Mouse (Mus musculus): ENCODE results near the gene Flad1.
"Not testable (repeated sequence)": the region's sequence is repeated elsewhere in the genome, so short reads cannot be mapped to it uniquely, and the experiment has no call there.

Gene Flad1

GRCm38 (mm10) chr3:89435041-89435440 lies 23.4 kb upstream of the Flad1 start:
- no peak for DNase-seq (ENCODE audit: low read depth, low spot score)
- Histone ChIP-seq H3K36me3 (ENCODE audit: control insufficient read depth, insufficient read depth, low read length, poor library complexity, severe bottlenecking) (peaks cover 5% of the 10 kb centered on the region), H3K27me3 (ENCODE audit: control insufficient read depth, insufficient read depth, low read length, poor library complexity, severe bottlenecking) (no peaks in the 10 kb centered on the region)

DNA sequence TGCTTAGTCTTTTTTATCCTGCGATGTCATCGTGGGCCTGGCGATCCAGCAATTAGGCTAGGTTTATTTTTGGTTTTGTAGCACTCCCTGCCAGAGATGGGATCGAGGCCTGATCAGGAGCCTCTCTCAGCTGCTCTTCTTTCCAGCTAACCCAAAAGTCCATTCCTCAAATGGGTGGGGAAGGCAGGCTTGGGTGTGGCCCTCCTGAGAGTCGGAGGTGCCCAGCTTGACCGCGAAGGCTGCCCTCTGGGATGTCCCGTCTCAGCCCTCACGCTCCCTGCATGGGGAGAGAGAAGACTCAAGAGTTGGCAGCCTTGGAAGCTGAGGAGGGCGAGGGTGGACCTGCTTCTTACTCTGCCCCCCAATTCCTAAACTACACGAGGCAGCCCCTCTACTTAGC lies 22.9 kb upstream of the Flad1 start:
- DNase-seq (ENCODE audit: low read depth, low spot score): no peak
- H3K36me3 ChIP-seq (ENCODE audit: control insufficient read depth, insufficient read depth, low read length, poor library complexity, severe bottlenecking): peaks cover 5% of the 10 kb centered on the region

GRCm38 (mm10) chr3:89432606-89433005 lies 20.9 kb upstream of the Flad1 start:
- H3K27me3 ChIP-seq (ENCODE audit: control insufficient read depth, insufficient read depth, low read length, poor library complexity, severe bottlenecking): no peaks in the 10 kb centered on the region
- DNase-seq (ENCODE audit: low read depth, low spot score): no peak
- peaks cover 5% of the 10 kb centered on the region for H3K36me3 ChIP-seq (ENCODE audit: control insufficient read depth, insufficient read depth, low read length, poor library complexity, severe bottlenecking)

More for the DNA sequence above, 22.9 kb upstream of the Flad1 start:
- no peaks in the 10 kb centered on the region for H3K27me3 ChIP-seq (ENCODE audit: control insufficient read depth, insufficient read depth, low read length, poor library complexity, severe bottlenecking)

DNA sequence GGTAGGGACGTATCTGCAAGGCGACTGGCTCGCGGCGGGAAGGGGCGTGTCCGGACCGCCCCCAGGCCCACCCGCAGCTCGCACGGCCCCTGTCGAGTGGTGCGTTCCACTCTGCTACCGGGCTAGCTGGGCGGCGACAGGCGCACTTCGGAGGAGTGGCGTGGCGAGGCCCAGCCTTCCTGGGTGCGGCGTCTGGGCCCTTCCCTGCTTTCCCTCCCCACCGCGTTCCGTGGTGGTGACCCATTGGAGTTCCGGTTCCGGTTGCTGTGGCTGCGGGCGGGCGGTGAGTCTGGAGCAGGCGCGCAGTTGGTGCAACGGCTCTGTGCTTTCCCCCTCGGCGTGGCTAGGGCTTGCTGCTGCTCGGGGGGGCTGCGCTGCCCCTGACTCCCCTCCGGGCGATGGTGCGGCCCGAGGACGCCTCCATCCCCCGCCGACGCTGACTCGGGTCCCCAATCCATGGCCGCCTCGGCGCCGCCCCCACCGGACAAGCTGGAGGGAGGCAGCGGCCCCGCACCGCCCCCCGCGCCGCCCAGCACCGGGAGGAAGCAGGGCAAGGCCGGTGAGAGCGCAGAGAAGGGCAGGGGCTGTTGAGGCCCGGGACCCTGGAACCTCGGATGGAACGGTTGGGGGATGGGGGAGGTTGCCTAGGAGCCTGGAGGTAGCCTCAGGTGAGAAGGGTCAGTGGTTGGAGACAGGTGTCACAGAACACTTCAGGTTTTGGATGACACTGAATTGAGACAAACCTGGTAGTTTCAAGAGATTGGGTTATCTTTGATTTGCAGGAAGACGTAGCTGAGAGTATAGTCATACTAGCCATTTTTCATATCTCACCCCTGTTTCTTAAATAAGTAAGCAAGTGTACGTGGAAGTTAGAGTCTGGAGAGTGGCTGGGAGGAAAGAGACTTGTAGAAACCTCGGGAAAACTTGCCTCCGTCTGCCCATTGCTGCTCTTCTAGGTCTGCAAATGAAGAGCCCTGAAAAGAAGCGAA lies 18.8 kb upstream of the Flad1 start, which contains the start of gene Pygo2:
TSS of gene Pygo2 (plus strand) at position 44 of the 989 bp plus-strand sequence.
- Histone ChIP-seq H3K27me3 (ENCODE audit: control insufficient read depth, insufficient read depth, low read length, poor library complexity, severe bottlenecking) (no peaks in the 10 kb centered on the region), H3K36me3 (ENCODE audit: control insufficient read depth, insufficient read depth, low read length, poor library complexity, severe bottlenecking) (peaks cover 5% of the 10 kb centered on the region)

DNA sequence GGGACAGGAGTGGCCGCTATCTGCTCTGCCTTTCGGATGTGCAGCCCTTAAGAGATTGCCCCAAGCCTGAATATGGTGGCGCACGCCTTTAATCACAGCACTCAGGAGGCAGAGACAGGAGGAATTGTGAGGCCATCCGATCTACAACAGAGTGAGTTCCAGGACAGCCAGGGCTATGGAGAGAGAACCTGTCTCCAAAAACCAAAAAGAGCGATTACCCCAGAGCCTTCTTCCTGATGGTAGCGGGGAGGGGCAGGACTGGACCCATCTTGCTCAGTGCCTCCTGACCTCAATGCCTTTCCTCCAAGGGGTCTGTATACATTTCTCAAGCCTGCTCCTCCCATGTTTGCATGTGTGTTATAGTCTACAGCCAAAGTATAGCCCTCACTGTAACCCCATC lies 17.4 kb upstream of the Flad1 start:
- not testable (repeated sequence) for H3K36me3 ChIP-seq (ENCODE audit: control insufficient read depth, insufficient read depth, low read length, poor library complexity, severe bottlenecking); DNase-seq (ENCODE audit: low read depth, low spot score); H3K27me3 ChIP-seq (ENCODE audit: control insufficient read depth, insufficient read depth, low read length, poor library complexity, severe bottlenecking)

More for the DNA sequence above, 18.8 kb upstream of the Flad1 start, which contains the start of gene Pygo2:
- peak; percentile 93 for DNase-seq (ENCODE audit: low read depth, low spot score)

DNA sequence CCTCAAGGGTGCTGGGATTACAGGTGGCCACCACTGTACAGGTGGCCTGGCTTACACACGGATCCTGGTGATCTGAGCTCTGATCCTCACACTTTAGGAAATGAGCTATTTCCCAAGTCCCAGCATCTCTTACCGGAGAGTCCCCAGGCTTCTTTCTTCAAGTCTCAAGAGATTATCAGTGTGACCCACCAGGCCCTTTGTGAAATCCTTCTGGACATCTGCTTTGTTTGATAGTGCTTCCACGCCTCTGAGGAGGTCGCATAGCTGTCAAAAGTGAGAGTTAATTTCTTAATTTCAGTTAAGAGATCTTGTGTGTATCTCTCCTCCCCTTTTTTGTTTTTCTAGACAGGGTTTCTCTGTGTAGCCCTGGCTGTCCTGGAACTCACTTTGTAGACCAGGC lies 14.2 kb upstream of the Flad1 start:
- DNase-seq (ENCODE audit: low read depth, low spot score): no peak
- Histone ChIP-seq H3K27me3 (ENCODE audit: control insufficient read depth, insufficient read depth, low read length, poor library complexity, severe bottlenecking) (no peaks in the 10 kb centered on the region), H3K36me3 (ENCODE audit: control insufficient read depth, insufficient read depth, low read length, poor library complexity, severe bottlenecking) (no peaks in the 10 kb centered on the region; the same call in none of the 2 replicates)

GRCm38 (mm10) chr3:89425141-89425525 lies 13.5 kb upstream of the Flad1 start:
- DNase-seq (ENCODE audit: low read depth, low spot score): no peak
- no peaks in the 10 kb centered on the region for H3K27me3 ChIP-seq (ENCODE audit: control insufficient read depth, insufficient read depth, low read length, poor library complexity, severe bottlenecking)
- H3K36me3 ChIP-seq (ENCODE audit: control insufficient read depth, insufficient read depth, low read length, poor library complexity, severe bottlenecking): no peaks in the 10 kb centered on the region; the same call in none of the 2 replicates

DNA sequence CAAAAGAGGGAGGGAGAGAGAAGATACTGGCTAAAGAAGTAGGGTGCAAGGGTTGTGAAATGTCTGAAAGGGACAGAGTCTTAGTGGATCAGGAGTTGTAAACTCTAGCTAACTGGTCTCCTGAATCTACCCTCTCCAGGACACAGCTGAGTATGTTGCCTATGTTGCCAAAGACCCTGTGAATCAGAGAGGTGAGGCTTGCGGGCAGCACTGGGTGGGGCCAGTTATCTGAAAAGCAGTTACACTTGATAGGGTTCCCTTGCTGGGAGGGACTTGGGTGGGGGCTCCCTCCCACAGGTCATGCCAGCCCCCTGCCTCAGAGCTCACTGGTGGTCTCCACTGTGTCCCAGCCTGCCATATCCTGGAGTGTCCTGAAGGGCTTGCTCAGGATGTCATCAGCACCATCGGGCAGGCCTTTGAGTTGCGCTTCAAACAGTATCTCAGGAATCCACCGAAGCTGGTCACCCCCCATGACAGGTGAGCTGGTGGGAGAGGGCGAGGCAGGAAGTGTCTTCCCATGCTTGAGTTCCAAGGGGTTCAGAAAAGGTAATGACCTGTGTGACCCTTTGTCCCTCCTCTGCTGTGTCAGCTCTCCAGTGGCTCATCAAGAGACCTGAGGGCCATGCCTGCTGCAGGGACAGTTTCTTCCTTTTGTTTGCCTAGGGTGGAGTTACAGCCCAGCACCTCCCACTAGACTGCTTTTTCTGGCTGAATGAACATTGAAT lies 12.9 kb upstream of the Flad1 start:
- no peak for DNase-seq (ENCODE audit: low read depth, low spot score)
- no peaks in the 10 kb centered on the region; the same call in none of the 2 replicates for H3K36me3 ChIP-seq (ENCODE audit: control insufficient read depth, insufficient read depth, low read length, poor library complexity, severe bottlenecking)
- no peaks in the 10 kb centered on the region for H3K27me3 ChIP-seq (ENCODE audit: control insufficient read depth, insufficient read depth, low read length, poor library complexity, severe bottlenecking)

GRCm38 (mm10) chr3:89422556-89423205 lies 11.0 kb upstream of the Flad1 start:
- Histone ChIP-seq H3K36me3 (ENCODE audit: control insufficient read depth, insufficient read depth, low read length, poor library complexity, severe bottlenecking) (no peaks in the 10 kb centered on the region; the same call in none of the 2 replicates), H3K27me3 (ENCODE audit: control insufficient read depth, insufficient read depth, low read length, poor library complexity, severe bottlenecking) (no peaks in the 10 kb centered on the region)
- no peak for DNase-seq (ENCODE audit: low read depth, low spot score)

DNA sequence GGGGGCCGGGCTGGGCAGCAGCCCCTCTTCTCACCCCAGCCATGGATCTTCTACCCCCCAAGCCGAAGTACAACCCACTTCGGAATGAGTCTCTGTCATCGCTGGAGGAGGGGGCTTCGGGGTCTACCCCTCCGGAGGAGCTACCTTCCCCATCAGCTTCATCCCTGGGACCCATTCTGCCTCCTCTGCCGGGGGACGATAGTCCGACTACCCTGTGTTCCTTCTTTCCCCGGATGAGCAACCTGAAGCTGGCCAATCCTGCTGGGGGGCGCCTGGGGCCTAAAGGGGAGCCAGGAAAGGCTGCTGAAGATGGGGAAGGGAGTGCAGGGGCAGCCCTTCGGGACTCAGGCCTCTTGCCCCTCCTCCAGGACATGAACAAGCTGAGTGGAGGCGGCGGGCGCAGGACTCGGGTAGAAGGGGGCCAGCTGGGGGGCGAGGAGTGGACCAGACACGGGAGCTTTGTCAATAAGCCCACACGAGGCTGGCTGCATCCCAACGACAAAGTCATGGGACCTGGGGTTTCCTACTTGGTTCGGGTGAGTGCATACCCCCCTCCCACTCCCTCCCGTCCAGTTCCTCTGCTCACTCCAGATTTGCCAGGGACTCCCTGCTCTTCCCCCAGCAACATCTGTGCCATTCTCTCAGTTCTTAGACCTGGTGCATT lies 10.3 kb upstream of the Flad1 start:
- no peak for DNase-seq (ENCODE audit: low read depth, low spot score)
- H3K36me3 ChIP-seq (ENCODE audit: control insufficient read depth, insufficient read depth, low read length, poor library complexity, severe bottlenecking): no peaks in the 10 kb centered on the region; the same call in none of the 2 replicates
- no peaks in the 10 kb centered on the region for H3K27me3 ChIP-seq (ENCODE audit: control insufficient read depth, insufficient read depth, low read length, poor library complexity, severe bottlenecking)

DNA sequence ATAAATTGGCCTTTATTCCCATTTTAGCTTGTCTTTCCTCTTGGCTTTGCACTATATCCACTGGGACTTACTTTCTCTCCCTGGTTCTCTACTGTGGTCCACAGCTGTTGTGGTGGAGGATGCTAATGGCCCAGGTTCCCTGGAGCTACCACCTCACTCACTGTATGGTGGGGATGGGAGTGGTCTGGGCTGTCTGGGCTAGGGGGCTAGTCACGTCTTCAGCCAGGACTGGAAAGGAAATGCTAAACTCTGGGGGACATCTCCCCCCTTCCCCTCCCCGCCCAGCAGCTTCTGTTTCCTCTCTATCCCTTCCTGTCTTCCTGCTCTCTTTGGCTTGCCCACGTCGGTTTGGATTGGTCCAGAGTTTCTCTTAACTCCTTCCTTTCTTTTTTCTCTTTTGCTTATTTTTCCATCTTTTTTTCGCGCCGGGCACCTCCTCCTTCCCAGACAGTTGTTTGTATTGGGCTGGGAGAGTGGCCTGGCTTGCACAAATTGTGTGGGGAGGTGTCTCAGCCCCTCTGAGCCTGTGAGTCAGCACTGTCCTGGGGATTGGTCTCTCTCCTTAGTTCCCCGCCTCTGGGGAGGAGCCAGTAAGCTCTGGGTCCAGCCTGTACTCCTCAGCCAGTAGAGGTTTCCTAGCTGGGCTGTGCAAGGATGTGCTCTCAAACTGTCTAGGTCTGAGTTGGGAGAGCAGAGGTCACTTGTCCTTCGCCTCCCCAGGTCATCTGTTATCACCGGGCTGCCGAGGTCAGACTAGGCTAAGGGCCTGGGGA lies 9.5 kb upstream of the Flad1 start:
- Histone ChIP-seq H3K27me3 (ENCODE audit: control insufficient read depth, insufficient read depth, low read length, poor library complexity, severe bottlenecking) (no peaks in the 10 kb centered on the region), H3K36me3 (ENCODE audit: control insufficient read depth, insufficient read depth, low read length, poor library complexity, severe bottlenecking) (no peaks in the 10 kb centered on the region; the same call in 1 of the 2 replicates)
- DNase-seq (ENCODE audit: low read depth, low spot score): no peak

DNA sequence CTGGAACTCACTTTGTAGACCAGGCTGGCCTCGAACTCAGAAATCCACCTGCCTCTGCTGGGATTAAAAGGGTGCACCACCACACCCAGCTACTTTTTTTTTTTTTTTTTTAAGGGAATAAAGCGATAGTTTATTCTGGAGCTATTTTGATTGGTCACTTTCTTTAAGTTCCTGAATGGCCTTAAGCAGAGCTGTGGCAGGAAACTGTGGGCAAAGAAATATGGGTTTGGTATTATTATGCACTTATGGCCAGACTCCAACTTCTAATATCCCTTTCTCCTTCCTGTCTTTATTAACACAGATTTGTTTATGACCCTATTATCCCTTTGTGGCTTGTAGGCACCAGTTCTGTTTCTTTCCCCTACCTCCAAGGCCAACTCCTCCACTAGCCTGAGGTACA lies 8.8 kb upstream of the Flad1 start:
- H3K27me3 ChIP-seq (ENCODE audit: control insufficient read depth, insufficient read depth, low read length, poor library complexity, severe bottlenecking): no peaks in the 10 kb centered on the region
- H3K36me3 ChIP-seq (ENCODE audit: control insufficient read depth, insufficient read depth, low read length, poor library complexity, severe bottlenecking): no peaks in the 10 kb centered on the region; the same call in 1 of the 2 replicates
- no peak for DNase-seq (ENCODE audit: low read depth, low spot score)

DNA sequence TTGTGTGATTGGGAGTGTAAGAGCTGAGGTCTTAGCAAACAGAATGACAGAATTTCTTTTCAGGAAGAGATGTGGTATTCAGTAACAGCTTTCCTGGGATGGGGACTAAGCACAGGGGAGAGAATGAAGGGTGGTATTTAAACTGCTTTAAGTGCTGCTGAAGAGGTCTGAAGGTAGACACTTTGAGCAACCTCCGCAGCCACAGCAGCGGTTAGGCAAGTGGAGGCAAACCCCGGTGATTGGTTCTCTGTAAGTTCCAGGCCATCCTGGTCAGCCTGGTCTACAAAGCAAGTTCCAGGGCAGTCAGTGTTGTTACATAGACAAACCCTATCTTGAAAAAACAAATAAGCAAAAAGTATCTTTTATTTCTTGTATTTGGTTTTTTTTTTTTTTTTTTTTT lies 8.3 kb upstream of the Flad1 start:
- no peak for DNase-seq (ENCODE audit: low read depth, low spot score)

More for the DNA sequence above, 8.3 kb upstream of the Flad1 start:
- Histone ChIP-seq H3K27me3 (ENCODE audit: control insufficient read depth, insufficient read depth, low read length, poor library complexity, severe bottlenecking) (no peaks in the 10 kb centered on the region), H3K36me3 (ENCODE audit: control insufficient read depth, insufficient read depth, low read length, poor library complexity, severe bottlenecking) (no peaks in the 10 kb centered on the region; the same call in 1 of the 2 replicates)
